Mouse (Mus musculus) ES-E14 (cell line): ENCODE data around the gene Wsb1.

ENCODE experiments used
- CHD2 ChIP-seq: IDR thresholded peaks from 2 replicates; pipeline ENCODE4 v1.6.1; 2014; ENCODE audit warnings: mild to moderate bottlenecking, low read depth, low read length, inconsistent platforms
- HCFC1 ChIP-seq: IDR thresholded peaks from 2 replicates; pipeline ENCODE4 v1.6.1; 2012; ENCODE audit warnings: low read length, inconsistent platforms, borderline replicate concordance; ENCODE audit not compliant: insufficient read depth
- MAFK ChIP-seq: IDR thresholded peaks from 2 replicates; pipeline ENCODE4 v1.6.1; 2014; ENCODE audit warnings: mild to moderate bottlenecking, low read depth, low read length, inconsistent platforms; ENCODE audit not compliant: insufficient read depth
- ZC3H11A ChIP-seq: IDR thresholded peaks from 2 replicates; pipeline ENCODE4 v1.6.1; 2012; ENCODE audit warnings: low read depth, mild to moderate bottlenecking, inconsistent platforms, low read length, borderline replicate concordance
- ZNF384 ChIP-seq: IDR thresholded peaks from 2 replicates; pipeline ENCODE4 v1.6.1; 2012; ENCODE audit warnings: low read depth, low read length, inconsistent platforms

DNA sequence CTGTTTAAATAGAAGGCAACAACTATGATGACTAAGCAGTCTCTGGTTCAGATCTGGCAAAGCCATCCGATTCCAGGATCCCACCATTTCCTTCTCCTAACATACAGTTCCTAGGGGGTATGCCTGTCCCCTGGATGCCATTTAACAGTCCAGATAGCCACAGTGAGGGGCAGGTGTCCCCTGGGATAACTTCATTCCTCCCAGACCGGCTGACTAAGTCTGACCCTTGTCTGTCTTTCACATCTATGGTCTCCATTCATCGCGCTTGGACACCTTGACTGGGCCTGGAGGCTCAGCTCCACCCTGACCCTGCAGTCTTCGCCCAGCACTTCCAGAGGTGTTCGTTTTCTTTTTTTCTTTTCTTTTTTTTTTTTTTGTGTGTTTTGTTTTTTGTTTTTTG, 31.8 kb downstream of the Wsb1 start:
- TF ChIP-seq MAFK: 0 out of 2 replicates have a peak, but pooled peaks have one; percentile 26
- TF ChIP-seq CHD2: no peak
- TF ChIP-seq ZNF384: no peak
- TF ChIP-seq ZC3H11A: no peak
- no peak for TF ChIP-seq HCFC1
